Mouse (Mus musculus): Measurements from ENCODE around the gene AC109138.7. TPM values are rescaled to one million over a fixed set of nuclear protein-coding genes. Genes with fewer than 3 reads are reported as not detected.

The AC109138.7 gene
- polyA plus RNA-seq (2021; fragmentation: Nextera tagmentation) = not detected in 2 replicates
- long read RNA-seq, experiment 1 = 0 reads
- long read RNA-seq, experiment 2, partial matches to known transcripts = 0 of 1 reads
- long read RNA-seq, experiment 2, other reads (novel, unspliced or antisense) = 1 of 1 reads

GRCm38 (mm10) chr19:4214071-4214770 is at the start of gene AC109138.7, which contains the start of gene Clcf1:
AC109138.7 (plus strand) TSS chr19:4214357.
Clcf1 (plus strand) TSS chr19:4214238.

DNA sequence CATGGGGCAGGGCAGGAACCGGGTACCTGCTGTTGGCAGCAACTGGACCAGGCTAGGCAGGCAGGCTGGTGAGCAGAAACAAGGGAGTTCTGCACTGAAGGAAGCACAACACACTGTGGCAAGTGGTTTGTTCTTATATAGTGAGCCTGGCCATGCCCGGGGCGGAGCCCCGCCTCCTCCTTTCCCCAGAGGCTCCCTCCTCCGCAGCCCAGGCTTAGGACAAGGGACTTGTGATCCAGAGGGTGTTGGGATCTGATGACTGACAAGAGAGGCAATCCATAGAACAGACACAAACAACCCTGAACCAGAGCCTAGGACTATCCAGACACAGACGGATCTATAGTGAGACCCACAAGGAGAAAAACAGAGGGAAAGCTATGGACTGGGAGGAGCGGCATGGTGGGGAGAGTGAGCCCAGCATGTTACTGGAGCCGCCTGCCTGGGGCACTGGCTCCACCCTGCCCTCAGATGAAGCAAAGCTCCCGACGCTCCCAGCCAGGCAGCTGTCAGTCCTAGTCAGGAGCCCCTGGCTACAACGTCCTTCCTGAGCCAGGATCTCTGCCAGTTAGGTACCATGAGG is 38.7 kb upstream of the AC109138.7 start, which contains the start of gene Carns1:
TSS of gene Carns1 (minus strand) at position 112 of the 580 bp plus-strand sequence.

GRCm38 (mm10) chr19:4190831-4191334 is 23.3 kb upstream of the AC109138.7 start, which contains the start of gene Tbc1d10c:
Tbc1d10c (minus strand) TSS chr19:4191284.

GRCm38 (mm10) chr19:4191528-4192250 is 22.5 kb upstream of the AC109138.7 start, which contains the start of gene Ppp1ca:
Ppp1ca (plus strand) TSS chr19:4192065.

GRCm38 (mm10) chr19:4201291-4201909 is 12.8 kb upstream of the AC109138.7 start, which contains the start of gene Rad9a:
Rad9a (minus strand) TSS chr19:4201662.

DNA sequence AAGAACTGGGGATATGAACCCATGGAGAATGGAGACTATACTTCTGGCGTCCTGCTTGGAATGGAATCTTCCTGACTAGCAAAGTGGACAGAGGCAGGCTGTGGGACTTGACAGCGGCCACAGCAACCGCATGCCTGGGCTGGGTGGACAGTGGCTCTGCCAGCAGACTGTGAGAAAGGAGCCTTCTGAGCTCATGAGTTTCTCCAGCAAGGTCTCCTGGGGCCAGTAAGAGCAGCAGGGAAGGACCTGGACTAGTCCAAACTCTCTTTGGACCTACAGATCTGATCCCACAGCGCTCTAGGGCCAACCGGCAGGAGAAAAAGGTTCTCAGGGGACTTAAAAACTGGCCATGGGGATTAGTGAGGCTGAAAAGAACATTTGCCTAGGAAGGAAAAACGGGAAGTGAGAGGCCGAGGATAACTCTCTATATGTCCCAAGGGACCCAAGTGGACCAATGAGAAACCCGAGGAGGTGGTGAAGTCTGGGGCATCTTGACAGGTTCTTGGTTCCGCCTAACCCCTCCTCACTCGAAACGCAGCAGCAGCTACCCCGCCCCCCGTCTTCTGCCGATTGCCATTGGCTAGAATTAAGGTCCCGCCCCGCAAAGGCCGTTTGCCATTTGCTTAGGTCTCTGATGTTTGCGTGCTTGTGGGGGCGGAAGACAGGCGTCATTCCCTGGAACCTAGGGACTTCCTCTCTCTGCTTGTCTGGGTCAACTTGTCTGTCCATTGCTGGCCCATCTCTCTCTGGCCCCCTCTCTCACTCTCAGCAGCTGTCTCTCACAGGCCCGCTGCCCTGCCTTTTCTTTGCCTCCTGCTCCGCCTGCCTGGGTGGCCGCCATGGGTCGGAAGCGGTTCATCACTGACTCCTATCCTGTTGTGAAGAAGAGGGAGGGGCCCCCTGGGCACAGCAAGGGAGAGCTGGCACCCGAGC is 17.4 kb downstream of the AC109138.7 start, which contains the start of gene Pold4:
TSS of gene Pold4 (plus strand) at position 647 of the 933 bp plus-strand sequence.

DNA sequence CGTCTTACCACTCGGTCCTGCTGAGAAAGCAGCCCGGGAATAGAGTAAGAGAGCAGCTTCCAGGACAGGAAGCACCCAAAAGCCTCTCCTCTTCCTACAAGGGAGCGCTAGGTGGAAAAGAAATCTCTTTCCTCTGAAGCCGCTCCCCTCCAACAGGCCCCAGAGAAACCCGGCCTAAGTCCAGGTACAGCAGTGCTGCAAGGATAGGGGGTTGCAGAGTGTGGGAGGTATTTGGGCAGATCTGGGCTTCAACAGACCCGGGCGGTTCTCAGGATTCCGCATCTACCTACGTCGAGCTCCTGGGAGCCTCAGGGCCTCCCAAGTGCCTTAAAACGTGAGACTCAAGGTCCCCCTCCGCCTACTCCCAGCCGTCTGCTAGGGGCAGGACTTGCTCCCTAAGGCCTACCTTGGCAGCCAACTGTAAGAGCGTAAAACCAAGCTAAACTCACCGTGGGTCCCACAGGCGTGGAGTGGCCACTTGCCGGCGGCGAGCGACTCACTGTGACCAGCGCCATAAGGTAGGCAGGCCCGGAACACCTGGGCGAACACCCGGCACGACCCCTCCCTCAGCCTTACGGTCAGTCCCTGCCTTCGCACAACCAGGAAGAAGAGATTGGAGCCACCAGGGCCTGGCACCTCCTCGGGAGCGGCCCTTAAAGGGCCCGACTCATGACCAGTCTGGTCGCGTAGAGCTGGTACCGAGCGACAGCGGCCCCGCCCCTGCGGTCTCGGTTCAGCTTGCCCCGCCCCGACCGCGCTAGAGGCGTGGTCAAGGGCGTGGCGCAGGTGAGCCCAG is 54.6 kb downstream of the AC109138.7 start, which contains the start of gene Ssh3:
TSS of gene Ssh3 (minus strand) at position 615 of the 796 bp plus-strand sequence.

Other genes with a start within 250 kb of the AC109138.7 start
- gene Aldh3b2, start 242.0 kb upstream of the AC109138.7 start, polyA plus RNA-seq (2021; fragmentation: Nextera tagmentation) = 2.0 and 2.7 TPM in 2 replicates
- 3.2 and 3.9 TPM in 2 replicates for gene Acy3, start 227.8 kb upstream of the AC109138.7 start, polyA plus RNA-seq (2021; fragmentation: Nextera tagmentation)
- gene Tbx10, start 221.6 kb upstream of the AC109138.7 start, polyA plus RNA-seq (2021; fragmentation: Nextera tagmentation) = not detected in 2 replicates
- gene Nudt8, start 213.8 kb upstream of the AC109138.7 start, polyA plus RNA-seq (2021; fragmentation: Nextera tagmentation) = 21.4 and 23.0 TPM in 2 replicates
- gene Gm49405, start 213.7 kb upstream of the AC109138.7 start, polyA plus RNA-seq (2021; fragmentation: Nextera tagmentation) = 0.13 and 0.21 TPM in 2 replicates
- 2.1 and 3.3 TPM in 2 replicates for gene Doc2g, start 211.0 kb upstream of the AC109138.7 start, polyA plus RNA-seq (2021; fragmentation: Nextera tagmentation)
- gene Ndufv1, start 201.6 kb upstream of the AC109138.7 start, polyA plus RNA-seq (2021; fragmentation: Nextera tagmentation) = 400 and 516 TPM in 2 replicates
- 1,005 and 1,067 TPM in 2 replicates for gene Gstp1, start 176.4 kb upstream of the AC109138.7 start, polyA plus RNA-seq (2021; fragmentation: Nextera tagmentation)
- 2.2 and 7.2 TPM in 2 replicates for gene Gstp2, start 168.3 kb upstream of the AC109138.7 start, polyA plus RNA-seq (2021; fragmentation: Nextera tagmentation)
- not detected in 2 replicates for gene Gstp3, start 154.8 kb upstream of the AC109138.7 start, polyA plus RNA-seq (2021; fragmentation: Nextera tagmentation)
- gene Cabp2, start 132.8 kb upstream of the AC109138.7 start, polyA plus RNA-seq (2021; fragmentation: Nextera tagmentation) = not detected in 2 replicates
- gene Cdk2ap2, start 117.2 kb upstream of the AC109138.7 start, polyA plus RNA-seq (2021; fragmentation: Nextera tagmentation) = 52.6 and 68.9 TPM in 2 replicates
- gene Pitpnm1, start 114.4 kb upstream of the AC109138.7 start, polyA plus RNA-seq (2021; fragmentation: Nextera tagmentation) = 53.9 and 65.8 TPM in 2 replicates
- 168 and 240 TPM in 2 replicates for gene Aip, start 88.5 kb upstream of the AC109138.7 start, polyA plus RNA-seq (2021; fragmentation: Nextera tagmentation)
- not detected in 2 replicates for gene Gpr152, start 74.6 kb upstream of the AC109138.7 start, polyA plus RNA-seq (2021; fragmentation: Nextera tagmentation)
- 0.06 and 0.11 TPM in 2 replicates for gene Cabp4, start 70.3 kb upstream of the AC109138.7 start, polyA plus RNA-seq (2021; fragmentation: Nextera tagmentation)
- gene Coro1b, start 65.7 kb upstream of the AC109138.7 start, polyA plus RNA-seq (2021; fragmentation: Nextera tagmentation) = 87.0 and 103 TPM in 2 replicates
- 0.72 and 1.4 TPM in 2 replicates for gene Ptprcap, start 60.8 kb upstream of the AC109138.7 start, polyA plus RNA-seq (2021; fragmentation: Nextera tagmentation)
- 11.8 and 16.7 TPM in 2 replicates for gene Rps6kb2, start 51.0 kb upstream of the AC109138.7 start, polyA plus RNA-seq (2021; fragmentation: Nextera tagmentation)
- 4.2 and 4.3 TPM in 2 replicates for gene Carns1, start 38.9 kb upstream of the AC109138.7 start, polyA plus RNA-seq (2021; fragmentation: Nextera tagmentation)
- gene Tbc1d10c, start 23.1 kb upstream of the AC109138.7 start, polyA plus RNA-seq (2021; fragmentation: Nextera tagmentation) = 0.51 and 0.69 TPM in 2 replicates
- 387 and 460 TPM in 2 replicates for gene Ppp1ca, start 22.3 kb upstream of the AC109138.7 start, polyA plus RNA-seq (2021; fragmentation: Nextera tagmentation)
- 6.8 and 7.0 TPM in 2 replicates for gene Rad9a, start 12.7 kb upstream of the AC109138.7 start, polyA plus RNA-seq (2021; fragmentation: Nextera tagmentation)
- 0.19 and 0.76 TPM in 2 replicates for gene Clcf1, start 119 bp upstream of the AC109138.7 start, polyA plus RNA-seq (2021; fragmentation: Nextera tagmentation)
- gene Pold4, start 17.5 kb downstream of the AC109138.7 start, polyA plus RNA-seq (2021; fragmentation: Nextera tagmentation) = 31.3 and 44.7 TPM in 2 replicates
- 5.3 and 7.5 TPM in 2 replicates for gene Ssh3, start 54.8 kb downstream of the AC109138.7 start, polyA plus RNA-seq (2021; fragmentation: Nextera tagmentation)
- 54.6 and 59.2 TPM in 2 replicates for gene Ankrd13d, start 68.8 kb downstream of the AC109138.7 start, polyA plus RNA-seq (2021; fragmentation: Nextera tagmentation)
- gene Grk2, start 91.9 kb downstream of the AC109138.7 start, polyA plus RNA-seq (2021; fragmentation: Nextera tagmentation) = 62.5 and 70.5 TPM in 2 replicates
- gene Kdm2a, start 183.9 kb downstream of the AC109138.7 start, polyA plus RNA-seq (2021; fragmentation: Nextera tagmentation) = 8.5 and 13.1 TPM in 2 replicates
- gene Rhod, start 225.1 kb downstream of the AC109138.7 start, polyA plus RNA-seq (2021; fragmentation: Nextera tagmentation) = 0.95 and 1.1 TPM in 2 replicates

Measured in left cerebral cortex, adult 6 months (tissue).